Mouse (Mus musculus) thymus, postnatal 4 days (tissue): ENCODE results near the gene Actn1.

Source experiments
- DNase-seq: peaks from one replicate; pipeline ENCODE4 v3.0.0; 2021

The Actn1 gene

DNA sequence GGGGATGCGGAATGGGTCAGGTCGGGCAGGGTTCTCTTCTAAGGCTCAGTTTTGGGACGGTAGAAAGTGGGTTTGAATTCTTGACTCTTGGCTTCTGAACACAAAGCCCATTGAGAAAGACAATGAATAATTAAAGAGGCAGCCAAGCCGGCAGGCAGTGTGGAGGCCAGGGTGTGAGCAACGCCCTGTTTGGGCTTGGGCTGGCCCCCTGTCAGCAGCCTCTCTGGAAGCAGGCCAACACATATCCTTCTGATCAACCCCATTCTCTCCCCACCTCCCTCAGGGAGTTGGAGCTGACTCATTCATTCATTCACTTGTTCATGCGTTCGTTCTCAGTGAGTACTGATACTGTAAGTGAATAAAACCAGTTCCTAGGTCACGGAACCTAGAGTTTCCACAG, 36.7 kb downstream of the Actn1 start:
- DNase-seq: no peak

DNA sequence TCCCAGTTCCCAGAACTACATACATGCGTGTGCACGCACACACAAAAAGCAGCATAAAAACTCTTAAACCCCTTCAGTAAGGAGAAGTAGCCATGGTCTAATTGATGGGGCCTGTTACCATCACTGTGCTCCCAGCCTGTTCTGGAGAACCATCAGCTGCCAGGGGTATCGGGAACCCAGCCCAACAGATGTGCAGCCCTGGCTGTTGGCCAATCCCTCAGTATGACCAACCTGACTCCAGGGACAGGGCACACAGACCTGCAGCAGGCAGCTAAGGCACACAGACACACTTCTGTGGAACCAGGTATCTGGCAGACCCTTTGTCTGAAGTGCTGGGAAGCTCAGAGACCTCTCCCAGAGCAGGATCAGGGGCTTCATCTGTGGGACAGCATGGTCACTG, 37.7 kb downstream of the Actn1 start:
- DNase-seq: no peak

DNA sequence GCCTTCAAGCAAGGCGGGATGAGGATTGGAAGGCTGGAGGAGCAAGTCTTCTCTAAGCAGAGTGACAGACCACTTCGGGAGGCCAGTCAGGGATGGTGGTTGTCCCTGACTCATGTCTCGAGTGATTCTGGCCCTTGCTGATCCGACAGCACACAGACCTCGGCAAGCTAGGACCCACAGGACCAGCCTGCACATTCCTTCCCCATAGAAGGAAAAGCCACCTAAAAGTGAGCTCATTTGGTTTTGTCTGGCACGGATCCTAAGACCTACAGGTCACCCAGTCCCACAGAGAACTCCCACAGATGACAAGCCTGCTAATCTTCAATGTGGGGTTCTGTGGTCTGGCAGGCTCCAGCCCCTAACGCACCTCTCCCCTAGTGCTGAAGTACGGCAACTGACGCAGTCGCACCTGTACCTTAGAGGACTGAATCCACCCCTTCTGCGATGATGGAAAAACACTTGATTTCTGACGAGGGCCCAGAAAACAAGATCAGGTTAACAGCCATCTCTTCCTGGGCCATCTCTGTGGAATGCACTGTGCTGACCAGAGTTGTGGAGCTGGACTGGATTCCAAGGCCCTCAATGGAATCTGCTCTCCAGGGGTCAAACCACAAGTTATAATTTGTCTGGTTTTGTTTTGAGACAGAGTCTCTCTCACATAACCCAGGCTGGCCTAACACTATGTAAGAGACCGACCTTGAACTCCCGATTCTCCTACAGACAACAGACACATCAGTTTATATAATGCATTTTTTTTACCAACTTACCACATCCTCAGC, 39.7 kb downstream of the Actn1 start:
- DNase-seq: no peak

DNA sequence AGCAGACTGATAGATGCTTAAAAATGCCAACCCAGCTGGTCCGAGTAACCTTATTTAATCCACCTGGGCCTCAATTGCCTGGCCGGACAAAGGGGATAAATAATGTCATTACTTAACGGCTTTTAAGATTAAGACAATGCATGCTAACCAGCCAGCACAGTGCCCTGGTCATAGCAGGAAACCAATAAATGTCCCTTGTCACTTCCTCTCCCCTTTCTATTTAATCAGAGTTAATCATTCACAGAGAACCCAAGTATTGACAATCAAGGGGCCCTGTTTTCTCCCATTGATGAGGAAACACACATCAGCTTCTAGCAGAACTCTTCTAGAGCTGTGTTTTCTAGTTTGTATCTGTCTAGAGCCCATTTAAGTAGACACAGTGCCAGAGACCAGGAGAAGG, 41.4 kb downstream of the Actn1 start:
- DNase-seq: no peak

DNA sequence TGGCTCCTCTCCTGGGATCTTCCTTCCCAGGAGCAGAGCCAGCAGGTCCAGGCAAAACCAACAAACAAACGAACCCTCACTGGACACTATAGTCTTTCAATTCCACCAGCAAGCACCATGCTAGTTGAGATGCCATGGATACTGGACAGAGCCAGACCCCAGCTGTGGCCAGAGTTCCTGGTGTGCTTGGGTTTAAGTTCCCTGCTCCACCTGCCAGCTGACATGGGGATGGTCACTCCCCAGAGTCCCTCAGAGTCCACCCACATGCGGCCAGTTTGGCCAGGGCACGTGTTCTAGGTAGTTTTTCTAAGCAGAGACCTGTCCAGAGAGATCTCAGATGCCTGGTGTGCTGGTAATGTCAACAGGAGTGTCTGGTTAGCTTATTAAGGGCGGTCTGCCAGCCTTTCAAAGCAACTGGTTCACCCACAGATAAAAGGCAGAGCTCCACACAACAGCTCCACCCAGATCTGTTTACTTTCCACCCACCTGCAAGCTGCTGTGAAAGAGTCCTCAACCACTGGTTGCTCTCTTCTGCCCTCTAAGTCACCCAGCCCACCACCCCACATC, 42.0 kb downstream of the Actn1 start:
- no peak for DNase-seq

DNA sequence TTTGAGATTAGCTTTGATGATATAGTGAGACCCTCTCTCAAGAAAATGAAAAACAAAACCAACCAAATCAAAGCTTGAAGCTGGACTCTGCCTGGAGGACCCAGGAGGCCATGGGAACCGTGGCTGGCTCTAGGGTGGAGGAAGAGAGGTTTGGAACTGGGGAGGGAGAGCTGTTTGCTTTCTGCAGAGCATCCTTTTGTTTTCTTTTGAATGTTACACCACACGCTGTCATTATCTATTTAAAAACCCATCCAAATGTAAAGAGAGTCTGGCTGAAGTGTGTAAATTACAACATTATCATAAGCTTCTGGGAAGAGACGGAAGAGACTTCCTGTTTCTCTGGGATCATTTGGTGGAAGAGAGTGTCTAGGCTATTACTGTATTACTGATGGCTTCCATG, 43.1 kb downstream of the Actn1 start:
- no peak for DNase-seq

DNA sequence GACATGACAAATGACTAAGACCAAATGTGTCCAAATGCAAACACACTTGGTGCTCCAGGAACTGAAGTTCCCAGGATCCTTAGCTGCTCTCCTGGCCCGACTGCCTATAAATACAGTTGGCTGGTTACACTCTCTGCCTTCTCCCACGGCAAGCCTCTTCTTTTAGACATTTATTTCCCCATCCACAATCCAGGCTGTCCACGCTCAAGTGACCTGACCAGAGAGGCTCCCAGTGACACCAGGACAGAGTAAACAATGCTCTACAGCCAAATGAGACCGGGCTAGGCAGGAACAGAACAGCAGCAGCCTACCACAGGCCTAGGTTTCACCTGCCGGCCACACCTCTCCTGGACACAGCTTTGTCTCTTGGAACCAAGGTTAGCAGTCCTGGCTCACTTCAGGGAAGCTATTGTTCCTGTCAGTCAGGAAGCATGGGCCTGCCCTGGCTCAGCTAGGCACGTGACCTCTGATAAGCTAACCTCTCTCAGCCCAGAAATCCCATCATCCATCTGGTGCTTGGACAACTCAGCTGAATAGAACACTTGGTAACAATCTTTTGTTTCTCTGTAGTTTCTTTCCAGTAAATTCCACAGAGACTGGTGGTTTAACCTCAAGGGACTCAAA, 43.8 kb downstream of the Actn1 start:
- DNase-seq: no peak

DNA sequence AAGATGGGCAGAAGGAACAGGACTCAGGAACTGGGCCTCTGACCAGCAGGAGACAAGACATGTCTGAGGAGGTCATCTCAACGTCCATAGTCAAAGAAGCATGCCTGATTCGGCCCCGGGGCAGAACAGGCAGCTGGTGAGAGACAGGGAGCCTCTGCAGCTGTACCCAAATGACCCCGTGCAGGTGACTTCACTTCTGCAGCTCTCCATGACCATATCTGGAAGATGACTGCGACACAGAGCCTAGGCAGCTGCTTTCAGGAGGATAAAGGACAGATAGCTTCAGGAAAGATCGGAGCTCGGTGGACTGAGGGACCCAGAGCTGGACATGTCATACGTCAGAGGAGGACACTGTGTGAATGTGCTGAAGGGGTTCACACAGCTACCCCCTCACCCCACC, 46.4 kb downstream of the Actn1 start:
- no peak for DNase-seq

DNA sequence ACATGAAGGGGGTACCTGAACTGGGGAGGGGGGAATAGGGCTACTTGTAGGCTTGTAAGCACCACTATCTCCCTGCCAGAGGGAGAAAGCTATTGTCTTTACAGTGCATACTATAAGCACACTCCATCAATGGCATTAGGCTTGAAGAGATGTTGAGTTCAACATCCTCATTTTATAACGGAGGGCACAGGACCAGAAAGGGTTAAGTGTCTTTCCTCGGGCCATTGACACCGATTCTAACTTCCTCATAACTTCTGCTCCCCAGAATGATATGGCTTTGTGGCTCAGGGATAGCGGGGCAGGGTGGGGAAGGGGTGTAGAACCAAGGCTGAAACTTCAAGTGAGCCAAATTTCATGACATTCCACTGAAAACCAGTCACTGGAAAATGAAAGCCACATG, 46.9 kb downstream of the Actn1 start:
- no peak for DNase-seq

DNA sequence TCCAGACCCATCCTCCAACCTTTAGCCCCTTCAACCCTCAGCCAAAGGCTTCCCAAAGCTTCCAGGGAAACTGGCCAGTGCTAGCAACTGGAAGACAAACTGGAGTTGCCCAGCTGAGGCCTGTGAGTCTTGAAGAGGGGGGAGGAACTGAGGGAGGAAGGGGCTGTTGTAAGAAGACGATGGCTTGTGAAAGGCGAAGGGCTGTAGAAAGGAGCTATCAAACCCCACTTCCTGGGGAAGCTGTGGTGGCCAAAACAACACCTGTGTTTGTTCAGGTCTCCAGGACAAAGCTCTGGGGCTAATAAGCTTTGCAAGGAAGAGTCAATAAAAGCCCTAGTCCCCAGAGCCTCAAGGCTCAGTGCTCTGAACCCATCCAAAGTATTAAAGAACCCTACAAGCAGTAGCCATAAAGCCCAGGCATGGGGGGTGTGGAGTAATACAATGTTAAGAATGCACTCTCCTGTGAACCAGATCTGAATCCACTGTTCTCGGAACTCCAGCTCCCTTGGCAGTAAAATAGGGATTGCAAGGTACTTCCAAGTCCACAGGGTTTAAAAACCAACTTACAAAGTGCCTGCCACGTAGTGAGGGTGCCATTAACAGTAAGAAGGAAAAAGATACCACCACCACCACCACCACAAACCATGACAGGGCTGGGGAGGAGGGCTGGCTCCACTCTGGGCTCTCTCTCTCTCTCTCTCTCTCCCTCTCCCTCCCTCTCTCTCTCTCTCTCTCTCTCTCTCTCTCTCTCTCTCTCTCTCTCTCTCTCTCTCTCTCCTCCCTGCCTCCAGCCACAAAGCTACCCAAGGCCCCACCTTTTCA, 49.2 kb downstream of the Actn1 start:
- no peak for DNase-seq

DNA sequence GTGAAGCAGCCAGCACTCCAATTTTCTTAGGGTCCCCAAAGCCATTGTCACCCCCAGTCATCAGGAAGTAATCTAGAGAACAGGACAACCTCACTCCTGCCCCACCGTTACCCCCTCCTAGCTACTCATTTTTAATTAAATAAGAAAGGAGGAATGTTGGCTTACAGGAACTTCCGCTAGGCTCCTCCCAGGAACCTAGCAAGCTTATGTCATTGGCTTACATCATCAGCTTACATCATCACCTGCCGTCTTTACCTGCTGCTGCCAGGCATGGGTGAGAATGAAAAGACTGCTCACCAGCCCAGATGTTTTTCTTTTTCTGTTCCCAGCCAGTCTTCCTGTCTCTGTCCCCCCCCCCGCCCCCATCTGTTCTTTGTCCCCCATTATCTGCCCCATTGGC, 50.3 kb downstream of the Actn1 start:
- DNase-seq: no peak

DNA sequence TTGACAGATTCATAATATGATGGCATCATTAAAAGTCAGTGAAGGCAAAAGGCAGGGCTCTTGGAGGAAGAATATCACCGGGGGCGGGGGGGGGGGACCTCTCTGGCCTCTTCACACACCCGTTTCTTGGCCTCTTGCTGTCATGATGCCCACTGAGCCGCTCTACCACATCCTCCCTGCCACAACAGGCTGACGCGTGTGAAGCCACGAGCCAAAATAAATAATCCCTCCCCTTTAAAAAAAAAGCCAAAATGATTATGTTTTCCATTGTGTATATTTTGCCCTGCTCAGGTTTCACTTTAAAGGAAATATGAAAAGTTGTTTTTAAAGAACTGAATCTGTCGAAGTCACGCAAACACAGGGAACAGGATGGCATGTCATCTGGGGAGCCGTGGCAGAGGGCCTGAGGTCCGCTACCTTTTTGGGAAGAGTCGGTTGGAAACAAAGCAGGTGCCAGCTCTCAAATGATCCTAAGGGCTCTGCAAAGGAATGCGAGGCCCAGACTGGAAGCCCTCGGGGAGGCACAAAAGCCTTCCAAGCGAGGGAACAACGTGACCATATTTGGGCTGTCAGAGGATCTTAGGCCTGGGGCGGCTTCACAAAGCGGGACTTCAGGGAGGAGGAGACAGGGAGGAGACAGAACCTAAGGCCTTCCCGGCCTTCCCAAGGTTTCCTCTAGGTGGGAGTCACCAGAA, 51.9 kb downstream of the Actn1 start:
- DNase-seq: no peak

DNA sequence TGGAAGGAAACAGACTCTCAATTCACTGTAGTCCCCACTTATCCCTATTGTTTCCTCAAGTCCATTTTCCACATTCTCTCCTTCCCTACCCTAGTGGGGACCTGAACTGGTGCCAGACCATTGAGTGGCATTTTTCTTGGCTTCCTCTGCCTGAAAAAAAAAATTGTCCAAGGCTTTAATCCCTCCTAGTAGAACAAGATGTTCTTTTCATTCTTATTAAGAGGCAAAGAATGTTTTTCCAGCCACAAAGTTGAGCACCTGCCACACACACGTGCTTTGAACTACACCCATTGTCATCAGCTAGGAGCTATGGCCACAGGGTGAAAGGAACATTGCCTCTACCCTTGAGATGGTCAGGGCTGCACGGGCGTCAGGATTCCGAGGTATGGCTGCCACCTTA, 56.9 kb downstream of the Actn1 start:
- DNase-seq: no peak

DNA sequence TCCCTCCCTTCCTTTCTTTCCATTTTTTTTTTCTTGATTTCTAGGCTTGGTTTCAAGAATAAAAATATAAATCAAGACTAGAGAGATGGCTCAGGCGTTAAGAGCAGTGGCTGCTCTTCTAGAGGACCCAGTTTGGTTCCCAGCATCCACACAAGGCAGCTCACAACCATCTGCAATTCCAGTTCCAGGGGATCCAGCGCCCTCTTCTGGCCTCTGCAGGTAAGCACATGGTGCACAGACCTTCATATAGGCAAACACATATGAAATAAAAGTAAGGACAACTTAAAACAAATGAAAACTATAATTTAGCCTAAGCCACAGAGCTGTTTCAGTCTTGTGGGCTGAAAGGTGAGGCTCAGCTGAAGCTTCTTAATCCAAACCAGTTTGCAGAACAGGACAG, 60.4 kb downstream of the Actn1 start:
- no peak for DNase-seq

DNA sequence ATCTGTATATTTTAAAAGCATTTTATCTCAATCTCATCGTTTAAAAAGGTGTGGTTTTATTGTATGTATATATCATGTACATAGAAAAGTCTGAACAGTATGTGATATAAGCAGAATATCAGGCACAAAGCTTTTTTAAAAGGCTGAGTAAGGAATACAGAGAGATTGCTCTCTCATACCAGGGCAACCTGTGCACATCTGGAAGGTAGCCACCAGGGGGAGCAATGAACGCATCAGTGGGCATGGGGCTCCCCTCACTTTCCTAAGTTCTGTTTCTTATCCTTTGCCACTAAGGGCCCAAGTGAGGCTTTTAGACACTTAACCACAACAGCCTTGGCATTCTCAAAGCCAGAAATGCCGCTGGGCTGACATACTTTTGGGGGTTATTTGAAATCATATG, 61.7 kb downstream of the Actn1 start:
- peak; percentile 86 for DNase-seq

DNA sequence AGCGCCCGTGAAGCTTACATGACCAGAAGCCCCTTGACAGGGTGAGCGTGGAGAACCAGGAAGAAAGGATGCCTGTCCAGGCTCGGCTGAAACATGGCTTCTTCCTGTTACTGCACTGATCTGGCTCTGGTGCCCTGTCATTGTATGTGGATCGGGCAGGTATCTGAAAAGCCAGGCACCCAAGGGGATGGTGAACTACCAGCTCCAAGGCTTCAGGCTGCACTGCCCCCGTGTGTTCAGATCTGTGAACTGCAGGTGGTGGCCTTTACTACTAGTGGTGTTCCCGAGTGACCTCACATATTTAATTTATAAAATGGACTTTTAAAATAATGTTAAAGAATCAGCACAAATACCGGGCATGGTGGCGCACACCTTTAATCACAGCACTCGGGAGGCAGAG, 62.8 kb downstream of the Actn1 start:
- peak; percentile 74 for DNase-seq

DNA sequence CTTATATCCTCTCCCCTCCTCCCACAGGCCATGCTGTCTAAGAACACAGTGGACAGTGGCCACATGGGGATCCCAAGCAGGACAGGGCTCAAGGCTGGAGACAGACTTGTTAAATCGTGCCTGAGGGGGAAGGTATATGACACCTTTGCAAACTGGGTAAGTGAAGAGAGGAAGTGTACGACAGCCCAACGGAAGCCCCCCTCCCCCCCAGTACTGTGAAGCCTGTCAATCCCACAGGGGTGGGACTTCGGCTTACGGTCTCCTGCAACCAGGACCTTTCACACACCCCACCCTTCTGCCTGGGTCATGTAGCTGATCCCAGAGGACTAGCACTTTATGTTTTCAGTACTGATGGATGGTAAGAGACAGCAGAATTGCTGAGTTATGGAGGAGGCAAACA, 68.4 kb downstream of the Actn1 start:
- no peak for DNase-seq

DNA sequence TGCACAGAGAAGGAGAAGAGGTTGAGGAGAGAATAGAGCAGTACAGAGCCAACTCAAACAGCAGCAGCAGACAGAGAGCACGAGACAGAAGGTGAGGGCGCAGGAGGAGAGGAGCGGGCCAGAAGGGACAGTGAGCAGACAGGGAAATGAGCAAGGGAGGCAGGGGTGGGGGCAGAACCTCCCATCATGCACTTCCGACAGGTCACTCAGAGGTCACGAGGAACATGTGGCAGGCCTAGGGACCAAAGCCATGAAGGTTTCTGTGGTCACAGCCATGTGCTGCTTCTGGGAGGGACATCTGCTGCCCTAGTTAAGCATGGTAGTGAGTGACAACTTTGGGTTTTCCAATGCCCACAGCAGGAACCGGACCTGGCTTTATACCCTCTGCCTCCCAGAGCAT, 68.8 kb downstream of the Actn1 start:
- no peak for DNase-seq

DNA sequence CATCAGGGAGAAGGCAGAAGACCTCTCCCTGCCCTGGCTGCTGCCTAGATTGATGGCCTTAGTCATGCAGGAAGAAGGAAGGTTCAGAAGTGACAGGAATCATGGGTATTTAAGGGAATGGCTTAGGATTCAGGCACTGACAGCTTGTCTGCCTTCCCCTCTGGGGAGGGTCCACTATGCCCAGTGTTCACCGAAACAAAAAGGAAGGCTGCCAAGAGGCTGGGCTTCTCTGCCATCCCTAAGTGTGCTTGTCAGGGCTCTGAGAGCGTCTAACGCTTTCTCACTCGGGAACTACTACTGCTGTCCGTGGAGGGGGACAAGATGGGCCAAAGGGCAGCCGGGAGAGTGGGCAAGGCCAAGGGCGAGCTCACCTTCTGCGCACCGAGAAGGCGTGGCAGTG, 69.3 kb downstream of the Actn1 start:
- DNase-seq: no peak

DNA sequence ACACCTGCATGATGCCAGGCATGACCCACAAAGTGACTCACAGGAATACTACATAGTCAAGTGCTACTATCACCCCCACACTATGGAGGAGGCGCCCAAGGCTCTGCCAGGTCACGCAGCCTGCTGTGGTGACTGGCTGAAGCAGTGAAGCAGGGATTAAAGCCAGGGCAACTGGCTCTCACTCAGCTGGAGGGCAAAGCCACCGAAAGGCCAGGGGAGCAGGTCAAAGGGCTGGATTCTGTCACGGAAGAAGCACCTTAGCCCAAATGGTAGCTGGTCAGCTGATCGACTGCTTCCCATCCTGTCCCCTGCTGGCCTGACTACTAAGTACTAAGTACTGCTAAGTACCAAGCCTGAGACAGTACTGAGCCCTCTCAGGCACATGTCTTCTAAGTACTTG, 76.1 kb downstream of the Actn1 start:
- no peak for DNase-seq

DNA sequence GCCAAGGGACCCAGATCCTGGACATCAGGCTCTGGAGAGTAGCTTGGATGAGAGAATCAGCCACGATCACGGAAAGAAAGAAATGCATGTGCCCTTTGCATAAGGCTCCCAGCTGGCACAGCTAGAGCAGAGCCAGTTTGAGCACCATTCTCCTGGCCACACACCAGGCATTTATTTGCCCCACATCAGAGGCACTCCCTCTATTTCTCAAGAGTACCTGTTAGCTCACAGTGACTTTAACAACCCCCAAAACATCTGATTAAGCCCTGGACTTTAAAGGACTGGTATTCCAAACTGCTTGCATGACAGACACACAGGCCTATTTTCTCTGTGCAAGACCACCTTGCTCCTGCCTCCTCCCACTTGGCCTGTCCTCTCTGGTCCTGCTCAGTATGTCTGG, 78.3 kb downstream of the Actn1 start:
- no peak for DNase-seq

DNA sequence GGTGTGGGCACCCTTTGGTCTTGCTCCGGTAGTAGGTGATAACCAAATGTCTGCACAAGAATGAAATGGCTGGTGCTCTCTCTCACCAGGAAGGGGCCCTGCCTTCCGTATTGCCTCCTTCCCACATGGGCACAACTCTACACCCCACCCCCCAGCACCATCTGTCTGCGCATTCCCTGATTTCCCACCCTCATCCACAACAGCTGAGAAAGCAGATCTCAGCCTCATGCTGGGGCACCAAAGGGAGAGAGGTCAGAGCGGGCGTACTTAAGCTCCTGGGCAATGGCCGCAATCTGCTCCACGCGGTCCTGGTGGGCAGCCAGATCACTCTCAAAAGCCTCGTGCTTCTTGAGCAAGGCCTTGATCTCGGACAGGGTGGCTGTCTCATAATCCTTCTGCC, 82.1 kb downstream of the Actn1 start:
- no peak for DNase-seq

DNA sequence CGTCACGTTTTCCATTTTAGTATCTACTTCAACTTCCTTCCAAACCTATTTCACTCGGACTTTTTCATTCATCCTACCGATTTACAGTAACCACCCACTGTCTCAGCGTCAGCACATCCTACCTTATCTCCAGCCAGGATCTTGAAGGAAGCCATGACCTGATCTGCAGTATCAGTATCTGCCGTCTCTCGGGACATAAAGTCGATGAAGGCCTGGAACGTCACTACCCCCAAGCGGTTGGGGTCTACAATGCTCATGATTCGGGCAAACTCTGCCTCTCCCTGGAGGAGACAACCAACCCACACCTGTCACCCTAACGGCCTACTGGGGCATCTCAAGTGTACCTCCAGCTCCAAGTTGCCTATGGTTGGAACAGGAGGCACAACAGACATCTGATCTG, 91.4 kb downstream of the Actn1 start:
- peak; percentile 30 for DNase-seq
